Mouse (Mus musculus) liver, embryonic 14.5 days (tissue): Measurements from ENCODE around the gene Pfkl. TPM values are rescaled to one million over a fixed set of nuclear protein-coding genes. Genes with fewer than 3 reads are reported as not detected.

Experiments
- ATAC-seq: fragments of 200-750 bp; cut with Nextera tagmentation; 2 replicates; pipeline ENCODE4 v1.8.0; 2017; ENCODE audit warnings: moderate number of reproducible peaks, mild to moderate bottlenecking, moderate library complexity; ENCODE audit not compliant: insufficient read depth
- DNase-seq, 3 experiments: peaks; one replicate each; pipeline ENCODE4 v3.0.0-alpha.2; 2012 to 2013; ENCODE audit warnings: low read depth in 3 of 3, low spot score in 3 of 3
- H3K27ac ChIP-seq: fragments of 300-500 bp; sonication (generic); 2 replicates; pipeline ENCODE4 v1.5.1; 2014; ENCODE audit warnings: moderate library complexity, mild to moderate bottlenecking, control low read depth, inconsistent platforms
- H3K27me3 ChIP-seq: fragments of 300-500 bp; sonication (generic); 2 replicates; pipeline ENCODE4 v1.6.1; 2014; ENCODE audit warnings: mild to moderate bottlenecking, low read length, moderate library complexity; ENCODE audit not compliant: control insufficient read depth, insufficient read depth
- H3K36me3 ChIP-seq: fragments of 300-500 bp; sonication (generic); replicated peaks from 2 replicates; pipeline ENCODE4 v1.6.1; 2014; ENCODE audit warnings: low read depth; ENCODE audit not compliant: control insufficient read depth, insufficient read depth
- H3K4me1 ChIP-seq, 2 experiments: fragments of 200-500 bp in 1 of 2; fragments of 300-500 bp in 1 of 2; sonication (generic) in 1 of 2; replicated peaks; 2 replicates each; pipeline ENCODE4 v1.6.1; 2012 to 2014; ENCODE audit warnings: antibody characterized with exemption in 1 of 2, inconsistent platforms in 1 of 2, low read length in 1 of 2; ENCODE audit not compliant: control insufficient read depth in 2 of 2, insufficient read depth in 2 of 2
- H3K4me2 ChIP-seq: fragments of 300-500 bp; sonication (generic); 2 replicates; pipeline ENCODE4 v1.6.1; 2014; ENCODE audit warnings: low read depth, mild to moderate bottlenecking, control low read depth, moderate library complexity
- H3K4me3 ChIP-seq, 2 experiments: fragments of 200-500 bp in 1 of 2; fragments of 300-500 bp in 1 of 2; sonication (generic) in 1 of 2; 2 replicates each; pipeline ENCODE4 v1.5.1; 2012 to 2014; ENCODE audit warnings: low read depth in 2 of 2, low read length in 2 of 2, mild to moderate bottlenecking in 2 of 2, control low read depth in 1 of 2, inconsistent platforms in 1 of 2, moderate library complexity in 1 of 2; ENCODE audit not compliant: insufficient read depth in 1 of 2
- H3K9ac ChIP-seq: fragments of 300-500 bp; sonication (generic); replicated peaks from 2 replicates; pipeline ENCODE4 v1.6.1; 2014; ENCODE audit warnings: mild to moderate bottlenecking, control low read depth, moderate library complexity
- H3K9me3 ChIP-seq: fragments of 300-500 bp; sonication (generic); 2 replicates; pipeline ENCODE4 v1.6.1; 2016; ENCODE audit warnings: low read length, mixed read lengths; ENCODE audit not compliant: control insufficient read depth
- CTCF ChIP-seq: IDR thresholded peaks from 2 replicates; pipeline ENCODE4 v1.5.1; 2016; ENCODE audit warnings: antibody characterized with exemption, low read depth, control low read depth
- EP300 ChIP-seq: IDR thresholded peaks from 2 replicates; pipeline ENCODE4 v1.6.1; 2016; ENCODE audit warnings: antibody characterized with exemption, low read depth
- WGBS: fragments of 180-500 bp; shearing (Covaris S2); extraction: QIAGEN DNeasy Blood & Tissue Kit; methylation state at CpG from one replicate; pipeline ENCODE4 v1.1.7; 2014; ENCODE audit not compliant: insufficient replicate concordance; 5-methylcytosine and 5-hydroxymethylcytosine counted together
- polyA plus RNA-seq, 2 experiments: library from polyadenylated mRNA; depleted of rRNA in 1 of 2; stranded (reverse) in 1 of 2; unstranded in 1 of 2; fragments of >200 nt; fragmentation: Nextera tagmentation in 1 of 2; extraction: Ambion mirVana in 1 of 2; gene quantifications; 2 replicates each; pipeline versions ENCODE4 v1.2.1 to v1.2.3; 2012 to 2014

Pfkl gene
- polyA plus RNA-seq, 2 experiments = 46.7 to 63.1 TPM

GRCm38 (mm10) chr10:78001796-78002195, 8.1 kb downstream of the Pfkl start:
- DNase-seq (no peak), ATAC-seq (no peak)
- no peak overlapping the region for H3K4me2 ChIP-seq
- TF ChIP-seq EP300 (no peak), CTCF (no peak)
- H3K27me3 ChIP-seq = no peaks in the 10 kb centered on the region
- 84% methylated on average over 11 of the region's 11 CpGs for WGBS
- H3K36me3 ChIP-seq = peaks cover 60% of the 10 kb centered on the region
- H3K4me3 ChIP-seq = no peak overlapping the region
- H3K9me3 ChIP-seq = no peaks in the 10 kb centered on the region
- H3K27ac ChIP-seq = no peak overlapping the region
- no peak overlapping the region for H3K9ac ChIP-seq
- peaks cover 28 to 29% of the 10 kb centered on the region in 2 experiments for H3K4me1 ChIP-seq

GRCm38 (mm10) chr10:78000200-78000599, 9.7 kb downstream of the Pfkl start:
- ATAC-seq = no peak
- TF ChIP-seq CTCF = no peak
- no peak for TF ChIP-seq EP300
- H3K4me3 ChIP-seq = no peak overlapping the region
- H3K27ac ChIP-seq = no peak overlapping the region
- no peak overlapping the region for H3K4me2 ChIP-seq
- 81% methylated on average over 5 of the region's 5 CpGs for WGBS
- no peaks in the 10 kb centered on the region for H3K27me3 ChIP-seq
- H3K9me3 ChIP-seq = no peaks in the 10 kb centered on the region
- peaks cover 74% of the 10 kb centered on the region for H3K36me3 ChIP-seq
- no peak for DNase-seq
- peaks cover 13% of the 10 kb centered on the region in 2 experiments for H3K4me1 ChIP-seq
- no peak overlapping the region for H3K9ac ChIP-seq

GRCm38 (mm10) chr10:77995639-77996038, 14.2 kb downstream of the Pfkl start:
- Histone ChIP-seq H3K27ac (no peak overlapping the region), H3K4me1 (no peaks in the 10 kb centered on the region), H3K9me3 (no peaks in the 10 kb centered on the region), H3K4me3 (no peak overlapping the region), H3K9ac (no peak overlapping the region), H3K27me3 (no peaks in the 10 kb centered on the region), H3K4me2 (no peak overlapping the region), H3K36me3 (peaks cover 84% of the 10 kb centered on the region)
- TF ChIP-seq CTCF = no peak
- TF ChIP-seq EP300 = no peak
- no peak for ATAC-seq
- WGBS = 81% methylated on average over 3 of the region's 3 CpGs
- no peak for DNase-seq

GRCm38 (mm10) chr10:77985775-77986174, 24.1 kb downstream of the Pfkl start:
- WGBS = 77% methylated on average over 5 of the region's 5 CpGs
- H3K9me3 ChIP-seq = no peaks in the 10 kb centered on the region
- ATAC-seq (no peak), DNase-seq (no peak)
- no peak overlapping the region for H3K4me2 ChIP-seq
- H3K27me3 ChIP-seq = no peaks in the 10 kb centered on the region
- peaks cover 32% of the 10 kb centered on the region for H3K36me3 ChIP-seq
- H3K4me1 ChIP-seq = no peaks in the 10 kb centered on the region
- no peak overlapping the region for H3K4me3 ChIP-seq
- no peak for TF ChIP-seq EP300
- TF ChIP-seq CTCF = no peak
- no peak overlapping the region for H3K27ac ChIP-seq
- H3K9ac ChIP-seq = no peak overlapping the region

- TF ChIP-seq EP300 (no peak), CTCF (peak; percentile 96)
- DNase-seq (peak; percentile 64 to 67 (median 64)), ATAC-seq (peak; percentile 44; the same call in 1 of the 2 replicates)
- H3K36me3 ChIP-seq = peaks cover 21% of the 10 kb centered on the region
- WGBS = 2% methylated on average over 4 of the region's 4 CpGs
- no peak overlapping the region for H3K4me3 ChIP-seq
- H3K27me3 ChIP-seq = no peaks in the 10 kb centered on the region
- no peak overlapping the region for H3K27ac ChIP-seq
- no peaks in the 10 kb centered on the region for H3K9me3 ChIP-seq
- no peak overlapping the region for H3K9ac ChIP-seq
- H3K4me1 ChIP-seq = no peaks in the 10 kb centered on the region
- H3K4me2 ChIP-seq = no peak overlapping the region
Measured at GRCm38 (mm10) chr10:77984660-77985059, 25.2 kb downstream of the Pfkl start.
